In genomic region chrX:135101594-135101993, GRCm38 (mm10) we compare ENCODE assay signal across 11 mouse cellular contexts.
DNase-seq lines count a peak whose midpoint lies in the region; ATAC-seq and TF ChIP-seq lines count a peak whose summit lies in the region.
"Had no signal": no experiment of that assay in that cellular context is flagged by ENCODE, and none has a peak within 500 bp of the region (broad histone marks: within the 10 kb centered on the region; RNA-seq: fewer than 3 reads in every experiment).

No protein-coding gene starts in this region.

- H3K4me3 ChIP-seq in kidney, embryonic 15.5 days (replicated peaks), result no peak overlapping the region
- no peak overlapping the region for H3K4me3 ChIP-seq in MEL (ENCODE audit: control insufficient read depth in 1 of 2, insufficient read depth in 1 of 2, low read depth in 2 of 2, low read length in 2 of 2)
- H3K4me3 ChIP-seq in hindbrain, embryonic 14.5 days (replicated peaks; ENCODE audit: low read length), result no peak overlapping the region
- H3K4me3 ChIP-seq: embryonic facial prominence, embryonic 12.5 days; hindbrain, embryonic 15.5 days had no signal

- H3K4me1 ChIP-seq in kidney, embryonic 15.5 days, result no peaks in the 10 kb centered on the region
- H3K4me1 ChIP-seq in MEL (ENCODE audit: control insufficient read depth in 1 of 2, insufficient read depth in 2 of 2, low read length in 2 of 2), result no peaks in the 10 kb centered on the region
- no peaks in the 10 kb centered on the region for H3K4me1 ChIP-seq in hindbrain, embryonic 14.5 days (replicated peaks; ENCODE audit: control insufficient read depth, insufficient read depth, low read length)
- H3K4me1 ChIP-seq: embryonic facial prominence, embryonic 12.5 days; hindbrain, embryonic 15.5 days had no signal

- peaks cover 13% of the 10 kb centered on the region; the same call in 1 of the 2 replicates for H3K27me3 ChIP-seq in kidney, embryonic 15.5 days
- H3K27me3 ChIP-seq in MEL (ENCODE audit: control insufficient read depth in 1 of 2, insufficient read depth in 2 of 2, low read length in 2 of 2), result no peaks in the 10 kb centered on the region; a peak in 1 of 4 replicates
- H3K27me3 ChIP-seq in hindbrain, embryonic 14.5 days (ENCODE audit: control insufficient read depth, insufficient read depth, low read length), result peaks cover 6% of the 10 kb centered on the region; the same call in 1 of the 2 replicates
- H3K27me3 ChIP-seq: hindbrain, embryonic 15.5 days had no signal

- no peak for TF ChIP-seq EP300 in MEL (IDR thresholded peaks at IDR 0.05; ENCODE audit: low read depth in 1 of 2, low read length in 2 of 2)

- TF ChIP-seq POLR2A in MEL (IDR thresholded peaks at IDR 0.05; ENCODE audit: control insufficient read depth in 1 of 2, insufficient read depth in 1 of 2, low read depth in 1 of 2, low read length in 2 of 2, poor library complexity in 1 of 2), result no peak

- no peaks in the 10 kb centered on the region for H3K36me3 ChIP-seq in kidney, embryonic 15.5 days
- no peaks in the 10 kb centered on the region for H3K36me3 ChIP-seq in MEL (ENCODE audit: control insufficient read depth in 1 of 2, insufficient read depth in 2 of 2, low read length in 2 of 2)
- no peaks in the 10 kb centered on the region for H3K36me3 ChIP-seq in hindbrain, embryonic 14.5 days (replicated peaks; ENCODE audit: control insufficient read depth, insufficient read depth)
- H3K36me3 ChIP-seq: embryonic facial prominence, embryonic 12.5 days; hindbrain, embryonic 15.5 days had no signal

- TF ChIP-seq CTCF in MEL (IDR thresholded peaks at IDR 0.05 in 2 of 3, conservative IDR thresholded peaks at IDR 0.05 in 1 of 3; ENCODE audit: control insufficient read depth in 1 of 3, insufficient read depth in 1 of 3, low read depth in 2 of 3, low read length in 3 of 3, poor library complexity in 1 of 3, severe bottlenecking in 1 of 3), result no peak

- no peak overlapping the region for H3K9ac ChIP-seq in kidney, embryonic 15.5 days
- H3K9ac ChIP-seq in MEL (ENCODE audit: control insufficient read depth, low read depth, low read length, poor library complexity, severe bottlenecking), result no peak overlapping the region
- H3K9ac ChIP-seq in hindbrain, embryonic 14.5 days, result no peak overlapping the region
- H3K9ac ChIP-seq: embryonic facial prominence, embryonic 12.5 days; hindbrain, embryonic 15.5 days had no signal

- H3K4me2 ChIP-seq in kidney, embryonic 15.5 days, result no peak overlapping the region
- no peak overlapping the region for H3K4me2 ChIP-seq in hindbrain, embryonic 14.5 days (replicated peaks)
- H3K4me2 ChIP-seq: embryonic facial prominence, embryonic 12.5 days; hindbrain, embryonic 15.5 days had no signal

- peak; percentile 3 for DNase-seq in kidney, adult 9 months
- DNase-seq in 3T3-L1 (ENCODE audit: low read depth, low spot score), result peak; percentile 20
- peak; percentile 5 for DNase-seq in MEL (ENCODE audit: low read depth, low spot score)
- peak; percentile 24 for DNase-seq in hindbrain, embryonic 14.5 days (ENCODE audit: low spot score)
- no peak for DNase-seq in thymus, postnatal 25 days
- DNase-seq: lung, adult 2 months had no signal

- TF ChIP-seq RAD21 in MEL (IDR thresholded peaks at IDR 0.05; ENCODE audit: low read depth, low read length), result no peak

- H3K27ac ChIP-seq in kidney, embryonic 15.5 days, result no peak overlapping the region
- H3K27ac ChIP-seq in MEL (ENCODE audit: control insufficient read depth, low read depth, low read length), result no peak overlapping the region
- no peak overlapping the region for H3K27ac ChIP-seq in hindbrain, embryonic 14.5 days
- H3K27ac ChIP-seq: embryonic facial prominence, embryonic 12.5 days; hindbrain, embryonic 15.5 days had no signal

- no peaks in the 10 kb centered on the region for H3K9me3 ChIP-seq in kidney, embryonic 15.5 days (replicated peaks)
- H3K9me3 ChIP-seq in MEL (replicated peaks; ENCODE audit: insufficient read depth, low read length), result no peaks in the 10 kb centered on the region
- H3K9me3 ChIP-seq in hindbrain, embryonic 14.5 days (ENCODE audit: control insufficient read depth, low read length), result no peaks in the 10 kb centered on the region
- H3K9me3 ChIP-seq: embryonic facial prominence, embryonic 12.5 days; hindbrain, embryonic 15.5 days had no signal

- 75% methylated on average over 3 of the region's 3 CpGs for WGBS in kidney, embryonic 15.5 days
- WGBS in hindbrain, embryonic 14.5 days, result 49% methylated on average over 3 of the region's 3 CpGs

- no peaks in the 10 kb centered on the region for H3K79me2 ChIP-seq in MEL (ENCODE audit: control insufficient read depth, insufficient read depth, low read length, poor library complexity)

- ATAC-seq in kidney, embryonic 15.5 days (replicated peaks; ENCODE audit: low FRiP score), result no peak
- no peak; the same call in 1 of the 2 replicates for ATAC-seq in hindbrain, embryonic 14.5 days (ENCODE audit: low FRiP score)
- no peak for ATAC-seq in megakaryocyte progenitor cell, adult 5-6 weeks (replicated peaks; ENCODE audit: poor library complexity)
- no peak for ATAC-seq in erythroblast, adult 5-6 weeks (replicated peaks; ENCODE audit: low FRiP score, poor library complexity, severe bottlenecking)

TF ChIP-seq in MEL, 35 proteins besides CTCF, POLR2A, EP300 and RAD21:
- TF ChIP-seq ELF1 (IDR thresholded peaks at IDR 0.05; ENCODE audit: low read depth, low read length), result no peak
- TF ChIP-seq NRF1 (IDR thresholded peaks at IDR 0.05; ENCODE audit: insufficient read depth, low read depth, low read length, poor library complexity, severe bottlenecking), result no peak
- TF ChIP-seq CHD2 (IDR thresholded peaks at IDR 0.05; ENCODE audit: low read length), result no peak
- no peak for TF ChIP-seq ZKSCAN1 (IDR thresholded peaks at IDR 0.05; ENCODE audit: low read depth, low read length)
- TF ChIP-seq MEF2A (IDR thresholded peaks at IDR 0.05; ENCODE audit: extremely low read depth, insufficient replicate concordance, low read depth, low read length, poor library complexity, severe bottlenecking), result no peak
- TF ChIP-seq MAZ (IDR thresholded peaks at IDR 0.05; ENCODE audit: low read depth, low read length), result no peak
- no peak for TF ChIP-seq KAT2A (conservative IDR thresholded peaks at IDR 0.05; ENCODE audit: low read depth, low read length)
- no peak for TF ChIP-seq ETS1 (IDR thresholded peaks at IDR 0.05; ENCODE audit: low read depth, low read length)
- no peak for TF ChIP-seq MAX (IDR thresholded peaks at IDR 0.05; ENCODE audit: low read length)
- no peak for TF ChIP-seq TCF12 (IDR thresholded peaks at IDR 0.05; ENCODE audit: low read depth, low read length)
- TF ChIP-seq ZNF384 (IDR thresholded peaks at IDR 0.05; ENCODE audit: low read depth, low read length), result no peak
- no peak for TF ChIP-seq SIN3A (IDR thresholded peaks at IDR 0.05; ENCODE audit: low read length)
- no peak for TF ChIP-seq POLR2AphosphoS2 (IDR thresholded peaks at IDR 0.05; ENCODE audit: low read length)
- no peak for TF ChIP-seq ZMIZ1 (IDR thresholded peaks at IDR 0.05; ENCODE audit: low read depth, low read length)
